Mouse (Mus musculus) kidney, embryonic 15.5 days (tissue): ENCODE data around the gene Sppl2b. TPM values are rescaled to one million over a fixed set of nuclear protein-coding genes. Genes with fewer than 3 reads are reported as not detected.

Experiments
- ATAC-seq: fragments of 200-750 bp; cut with Nextera tagmentation; replicated peaks from 2 replicates; pipeline ENCODE4 v1.8.0; 2017; ENCODE audit warnings: moderate TSS enrichment; ENCODE audit not compliant: low FRiP score
- H3K27ac ChIP-seq: fragments of 300-500 bp; sonication (generic); 2 replicates; pipeline ENCODE4 v1.5.1; 2015; ENCODE audit warnings: mild to moderate bottlenecking, inconsistent platforms
- H3K27me3 ChIP-seq: fragments of 300-500 bp; sonication (generic); 2 replicates; pipeline ENCODE4 v1.6.1; 2015; ENCODE audit warnings: inconsistent platforms
- H3K36me3 ChIP-seq: fragments of 300-500 bp; sonication (generic); 2 replicates; pipeline ENCODE4 v1.6.1; 2015; ENCODE audit warnings: inconsistent platforms
- H3K4me1 ChIP-seq: fragments of 300-500 bp; sonication (generic); 2 replicates; pipeline ENCODE4 v1.6.1; 2015; ENCODE audit warnings: inconsistent platforms
- H3K4me2 ChIP-seq: fragments of 300-500 bp; sonication (generic); 2 replicates; pipeline ENCODE4 v1.6.1; 2015; ENCODE audit warnings: moderate library complexity, mild to moderate bottlenecking, inconsistent platforms
- H3K4me3 ChIP-seq: fragments of 300-500 bp; sonication (generic); replicated peaks from 2 replicates; pipeline ENCODE4 v1.5.1; 2015; ENCODE audit warnings: mild to moderate bottlenecking, inconsistent platforms
- H3K9ac ChIP-seq: fragments of 300-500 bp; sonication (generic); 2 replicates; pipeline ENCODE4 v1.6.1; 2015; ENCODE audit warnings: mild to moderate bottlenecking, inconsistent platforms
- H3K9me3 ChIP-seq: fragments of 300-500 bp; sonication (generic); replicated peaks from 2 replicates; pipeline ENCODE4 v1.6.1; 2016; ENCODE audit warnings: inconsistent platforms
- WGBS: fragments of 180-500 bp; shearing (Covaris S2); methylation state at CpG from one replicate; pipeline ENCODE4 v1.1.7; 2015; ENCODE audit warnings: mixed read lengths; 5-methylcytosine and 5-hydroxymethylcytosine counted together
- polyA plus RNA-seq: library from polyadenylated mRNA; unstranded; fragments of >200 nt; fragmentation: Nextera tagmentation; extraction: Ambion mirVana; gene quantifications from 2 replicates; pipeline ENCODE4 v1.2.1, GENCODE M21; 2015

Sppl2b gene
- polyA plus RNA-seq, 1 experiment from 2014 or later = 48.1 TPM

- Histone ChIP-seq H3K27me3 (no peaks in the 10 kb centered on the region), H3K4me2 (no peak overlapping the region), H3K4me3 (no peak overlapping the region), H3K36me3 (peaks cover 26% of the 10 kb centered on the region), H3K27ac (no peak overlapping the region), H3K9ac (no peak overlapping the region), H3K9me3 (no peaks in the 10 kb centered on the region), H3K4me1 (peaks cover 37% of the 10 kb centered on the region)
- WGBS = 73% methylated on average over 7 of the region's 7 CpGs
- no peak; the same call in 1 of the 2 replicates for ATAC-seq
Observed at GRCm38 (mm10) chr10:80858350-80858935, 3.4 kb downstream of the Sppl2b start.

- ATAC-seq = no peak
- Histone ChIP-seq H3K27ac (no peak overlapping the region), H3K4me3 (no peak overlapping the region), H3K36me3 (peaks cover 62% of the 10 kb centered on the region), H3K9ac (no peak overlapping the region), H3K27me3 (no peaks in the 10 kb centered on the region), H3K4me1 (peaks cover 7% of the 10 kb centered on the region; the same call in 1 of the 2 replicates), H3K9me3 (no peaks in the 10 kb centered on the region), H3K4me2 (no peak overlapping the region)
- 95% methylated on average over 5 of the region's 5 CpGs for WGBS
Observed at GRCm38 (mm10) chr10:80862305-80862704, 7.2 kb downstream of the Sppl2b start.

DNA sequence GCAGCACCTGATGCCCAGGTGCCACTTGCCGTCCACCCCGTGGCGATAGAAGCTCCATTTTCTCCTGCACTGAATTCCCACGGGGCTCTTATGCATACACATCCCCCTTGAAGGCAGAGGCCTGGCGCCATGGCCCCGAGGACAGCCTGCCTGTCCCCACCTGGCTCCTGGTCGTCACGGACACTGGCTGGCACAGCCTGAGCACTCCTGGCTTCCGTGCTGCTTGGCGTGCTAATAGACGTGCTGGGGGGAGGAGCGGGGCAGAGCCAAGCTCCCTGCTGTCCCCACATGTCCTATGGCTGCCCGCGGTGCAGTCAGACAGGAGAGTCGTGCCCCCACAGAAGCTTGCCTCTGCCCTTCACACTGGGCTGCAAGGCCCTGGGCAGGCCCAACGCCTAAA is 9.4 kb downstream of the Sppl2b start:
- Histone ChIP-seq H3K27ac (no peak overlapping the region), H3K4me2 (no peak overlapping the region), H3K4me3 (no peak overlapping the region), H3K9me3 (no peaks in the 10 kb centered on the region), H3K4me1 (no peaks in the 10 kb centered on the region), H3K9ac (no peak overlapping the region), H3K36me3 (peaks cover 75% of the 10 kb centered on the region), H3K27me3 (no peaks in the 10 kb centered on the region)
- no peak for ATAC-seq
- 94% methylated on average over 16 of the region's 16 CpGs for whole genome bisulfite sequencing

DNA sequence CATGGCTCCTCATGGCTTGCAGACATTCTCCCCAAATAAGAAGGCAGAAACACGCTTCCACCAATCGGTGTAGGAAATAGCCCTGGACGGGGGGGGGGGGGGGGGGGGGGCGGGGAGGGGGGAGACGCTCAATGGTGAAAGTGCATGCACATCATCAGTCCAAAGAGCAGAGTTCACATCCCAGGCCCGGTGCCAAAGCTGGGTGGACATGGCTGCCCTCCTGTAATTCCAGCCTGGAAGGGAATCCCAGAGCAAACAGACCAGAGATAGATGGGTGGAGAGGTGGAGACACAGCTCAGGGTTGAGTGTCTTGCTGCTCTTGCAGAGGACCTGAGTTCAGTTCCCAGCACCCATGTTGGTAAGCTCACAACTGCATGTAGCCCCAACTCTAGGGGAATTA is 15.9 kb downstream of the Sppl2b start:
- Histone ChIP-seq H3K4me3 (no peak overlapping the region), H3K4me2 (no peak overlapping the region), H3K27me3 (no peaks in the 10 kb centered on the region; the same call in none of the 2 replicates), H3K36me3 (peaks cover 26% of the 10 kb centered on the region), H3K9me3 (no peaks in the 10 kb centered on the region), H3K27ac (no peak overlapping the region), H3K4me1 (0 out of 2 replicates have a peak, but pooled peaks cover 3% of the 10 kb centered on the region), H3K9ac (no peak overlapping the region)
- 81% methylated on average over 4 of the region's 6 CpGs for WGBS
- ATAC-seq = no peak

- no peaks in the 10 kb centered on the region for H3K9me3 ChIP-seq
- H3K27ac ChIP-seq = no peak within 1 kb of the TSS
- no peak within 1 kb of the TSS for H3K4me3 ChIP-seq
- 22% methylated on average over 9 of the region's 9 CpGs for WGBS
- H3K4me2 ChIP-seq = no peak within 1 kb of the TSS
- no peaks in the 10 kb centered on the region; the same call in none of the 2 replicates for H3K27me3 ChIP-seq
- peaks cover 20% of the 10 kb centered on the region for H3K36me3 ChIP-seq
- ATAC-seq = no peak; the same call in 1 of the 2 replicates
- H3K4me1 ChIP-seq = peaks cover 8% of the 10 kb centered on the region; the same call in 1 of the 2 replicates
- no peak within 1 kb of the TSS for H3K9ac ChIP-seq
Observed at GRCm38 (mm10) chr10:80871581-80871980, 16.5 kb downstream of the Sppl2b start, which contains the start of gene Tmprss9. Gene Tmprss9 (plus strand): TSS chr10:80871848.

DNA sequence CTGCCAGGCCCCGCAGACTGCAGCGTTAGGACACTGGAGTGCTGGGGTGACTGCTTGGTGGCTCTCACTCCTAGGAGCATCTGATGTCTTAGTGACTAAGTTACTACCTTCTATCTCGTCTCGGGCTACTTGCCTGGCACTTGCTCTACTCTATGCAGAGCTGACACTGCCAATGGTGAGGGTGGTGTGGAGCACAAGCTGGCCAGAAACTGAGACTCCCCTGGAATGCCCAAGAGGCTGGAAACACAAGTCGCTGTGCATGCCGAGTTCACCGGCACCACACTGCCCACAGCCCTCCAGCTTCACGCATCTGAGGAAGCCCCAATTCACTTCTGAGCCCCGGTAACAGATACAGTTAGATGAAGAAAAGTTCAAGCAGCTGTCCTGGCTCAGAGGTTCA is 19.0 kb downstream of the Sppl2b start:
- Histone ChIP-seq H3K4me1 (peaks cover 10% of the 10 kb centered on the region; the same call in 1 of the 2 replicates), H3K9me3 (no peaks in the 10 kb centered on the region), H3K27me3 (no peaks in the 10 kb centered on the region; the same call in none of the 2 replicates), H3K4me2 (no peak overlapping the region), H3K36me3 (no peaks in the 10 kb centered on the region), H3K9ac (no peak overlapping the region), H3K27ac (no peak overlapping the region), H3K4me3 (no peak overlapping the region)
- no peak for ATAC-seq
- 77% methylated on average over 9 of the region's 9 CpGs for WGBS

DNA sequence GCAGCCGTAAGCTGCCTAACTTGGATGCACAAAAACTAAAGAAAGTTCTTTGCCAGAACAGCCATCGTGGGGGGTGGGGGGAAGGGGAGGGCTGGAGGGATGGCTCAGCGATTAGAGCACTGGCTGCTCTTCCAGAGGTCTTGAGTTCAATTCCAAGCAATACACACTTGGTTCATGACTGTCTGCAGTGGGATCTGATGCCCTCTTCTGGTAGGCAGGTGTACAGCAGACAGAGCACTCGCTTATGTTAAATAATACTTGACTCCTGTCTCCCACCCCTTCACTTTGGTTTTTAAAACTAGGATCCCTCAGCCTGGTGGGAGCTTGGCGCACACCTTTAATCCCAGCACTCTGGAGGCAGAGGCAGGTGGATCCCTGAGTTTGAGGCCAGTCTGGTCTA is 21.0 kb downstream of the Sppl2b start:
- no peak overlapping the region for H3K27ac ChIP-seq
- no peaks in the 10 kb centered on the region for H3K9me3 ChIP-seq
- no peaks in the 10 kb centered on the region for H3K36me3 ChIP-seq
- H3K4me1 ChIP-seq = peaks cover 10% of the 10 kb centered on the region; the same call in 1 of the 2 replicates
- ATAC-seq = 0 out of 2 replicates have a peak, but pooled peaks have one; percentile 31
- H3K4me2 ChIP-seq = no peak overlapping the region
- 30% methylated on average over 5 of the region's 5 CpGs for WGBS
- no peak overlapping the region for H3K4me3 ChIP-seq
- no peak overlapping the region for H3K9ac ChIP-seq
- no peaks in the 10 kb centered on the region; the same call in none of the 2 replicates for H3K27me3 ChIP-seq

DNA sequence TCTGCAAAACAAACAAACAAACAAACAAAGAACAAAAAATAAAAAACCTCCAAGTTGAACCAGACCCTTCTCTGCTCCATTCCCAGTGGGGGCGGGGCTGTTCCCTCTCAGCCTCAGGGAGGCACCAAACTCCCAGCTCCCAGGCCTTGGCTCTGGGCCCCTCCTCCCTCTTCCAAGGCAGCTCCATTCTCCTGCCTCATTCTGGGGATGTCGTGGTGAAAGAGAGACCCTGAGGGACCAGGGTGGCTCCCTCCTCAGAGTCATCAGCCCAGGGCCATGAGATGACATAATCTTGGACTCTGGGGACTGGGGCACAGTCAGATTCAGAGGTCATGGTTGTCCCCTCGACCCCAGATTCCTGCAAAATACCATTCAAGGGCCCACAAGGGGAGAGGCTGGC is 21.5 kb downstream of the Sppl2b start:
- H3K27me3 ChIP-seq = no peaks in the 10 kb centered on the region; the same call in none of the 2 replicates
- 15% methylated on average over 3 of the region's 3 CpGs for WGBS
- H3K4me3 ChIP-seq = no peak overlapping the region
- no peaks in the 10 kb centered on the region for H3K36me3 ChIP-seq
- no peak overlapping the region for H3K27ac ChIP-seq
- no peak for ATAC-seq
- H3K9ac ChIP-seq = no peak overlapping the region
- peaks cover 8% of the 10 kb centered on the region; the same call in 1 of the 2 replicates for H3K4me1 ChIP-seq
- H3K9me3 ChIP-seq = no peaks in the 10 kb centered on the region
- no peak overlapping the region for H3K4me2 ChIP-seq

GRCm38 (mm10) chr10:80880131-80880641 is 25.1 kb downstream of the Sppl2b start:
- Histone ChIP-seq H3K9me3 (no peaks in the 10 kb centered on the region), H3K27ac (no peak overlapping the region), H3K9ac (no peak overlapping the region), H3K4me2 (no peak overlapping the region), H3K27me3 (no peaks in the 10 kb centered on the region), H3K4me1 (peaks cover 7% of the 10 kb centered on the region; the same call in 1 of the 2 replicates), H3K4me3 (no peak overlapping the region), H3K36me3 (no peaks in the 10 kb centered on the region)
- WGBS = 17% methylated on average over 5 of the region's 5 CpGs
- 0 out of 2 replicates have a peak, but pooled peaks have one; percentile 43 for ATAC-seq

GRCm38 (mm10) chr10:80880901-80881300 is 25.8 kb downstream of the Sppl2b start:
- Histone ChIP-seq H3K27me3 (no peaks in the 10 kb centered on the region; the same call in 1 of the 2 replicates), H3K9ac (no peak overlapping the region), H3K4me2 (no peak overlapping the region), H3K36me3 (no peaks in the 10 kb centered on the region), H3K4me1 (peaks cover 7% of the 10 kb centered on the region; the same call in 1 of the 2 replicates), H3K27ac (no peak overlapping the region), H3K9me3 (no peaks in the 10 kb centered on the region), H3K4me3 (no peak overlapping the region)
- no peak for ATAC-seq
- WGBS = 71% methylated on average over 2 of the region's 2 CpGs

GRCm38 (mm10) chr10:80881301-80881700 is 26.2 kb downstream of the Sppl2b start:
- Histone ChIP-seq H3K4me3 (no peak overlapping the region), H3K36me3 (no peaks in the 10 kb centered on the region), H3K4me1 (peaks cover 5% of the 10 kb centered on the region; the same call in 1 of the 2 replicates), H3K27ac (no peak overlapping the region), H3K4me2 (no peak overlapping the region), H3K9ac (no peak overlapping the region), H3K27me3 (no peaks in the 10 kb centered on the region; the same call in 1 of the 2 replicates), H3K9me3 (no peaks in the 10 kb centered on the region)
- no peak for ATAC-seq
- 28% methylated on average over 10 of the region's 10 CpGs for WGBS

- H3K4me3 ChIP-seq = no peak overlapping the region
- H3K27me3 ChIP-seq = peaks cover 22% of the 10 kb centered on the region
- ATAC-seq = no peak
- no peaks in the 10 kb centered on the region for H3K9me3 ChIP-seq
- no peak overlapping the region for H3K27ac ChIP-seq
- no peaks in the 10 kb centered on the region for H3K36me3 ChIP-seq
- no peak overlapping the region for H3K4me2 ChIP-seq
- peaks cover 4% of the 10 kb centered on the region; the same call in 1 of the 2 replicates for H3K4me1 ChIP-seq
- 43% methylated on average over 11 of the region's 11 CpGs for WGBS
- no peak overlapping the region for H3K9ac ChIP-seq
Observed at GRCm38 (mm10) chr10:80887181-80887580, 32.1 kb downstream of the Sppl2b start.
